Mouse (Mus musculus) ES-E14 (cell line): ENCODE measurements at regions not wholly inside any gene's neighbourhood (a gene's known extent, or its start where the extent isn't known, plus 50 kb on each side); places are given as distances from the start of the nearest gene placed in this dataset.

ENCODE experiments used
- CHD2 ChIP-seq: IDR thresholded peaks from 2 replicates; pipeline ENCODE4 v1.6.1; 2014; ENCODE audit warnings: mild to moderate bottlenecking, low read depth, low read length, inconsistent platforms
- HCFC1 ChIP-seq: IDR thresholded peaks from 2 replicates; pipeline ENCODE4 v1.6.1; 2012; ENCODE audit warnings: low read length, inconsistent platforms, borderline replicate concordance; ENCODE audit not compliant: insufficient read depth
- MAFK ChIP-seq: IDR thresholded peaks from 2 replicates; pipeline ENCODE4 v1.6.1; 2014; ENCODE audit warnings: mild to moderate bottlenecking, low read depth, low read length, inconsistent platforms; ENCODE audit not compliant: insufficient read depth
- ZC3H11A ChIP-seq: IDR thresholded peaks from 2 replicates; pipeline ENCODE4 v1.6.1; 2012; ENCODE audit warnings: low read depth, mild to moderate bottlenecking, inconsistent platforms, low read length, borderline replicate concordance
- ZNF384 ChIP-seq: IDR thresholded peaks from 2 replicates; pipeline ENCODE4 v1.6.1; 2012; ENCODE audit warnings: low read depth, low read length, inconsistent platforms

DNA sequence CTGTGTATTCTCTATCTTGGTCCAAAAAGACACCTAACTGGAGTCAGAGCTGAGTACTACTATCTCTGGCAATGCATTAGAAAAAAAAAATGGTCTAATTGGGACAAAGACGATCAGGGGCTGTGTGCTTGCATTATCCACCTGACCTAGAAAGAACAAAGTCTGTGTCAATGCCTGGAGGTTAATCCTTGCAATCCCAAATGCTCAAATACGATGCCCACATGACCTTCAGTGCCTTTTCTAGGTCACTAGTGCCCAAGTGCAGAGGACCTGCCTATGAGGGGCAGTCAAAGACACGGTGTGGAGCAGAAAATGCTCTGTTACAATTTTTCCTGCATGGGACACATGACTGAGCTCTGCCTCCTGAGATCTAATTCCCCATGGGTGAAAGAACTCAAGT lies 164.0 kb downstream of the Cd83 start:
- no peak for TF ChIP-seq ZC3H11A
- no peak for TF ChIP-seq ZNF384
- TF ChIP-seq CHD2, result no peak
- no peak for TF ChIP-seq HCFC1
- no peak for TF ChIP-seq MAFK
